Mouse (Mus musculus) large intestine, adult 2 months (tissue): ENCODE measurements at regions not wholly inside any gene's neighbourhood (a gene's known extent, or its start where the extent isn't known, plus 50 kb on each side); places are given as distances from the start of the nearest gene placed in this dataset.
"Not testable (repeated sequence)": the region's sequence is repeated elsewhere in the genome, so short reads cannot be mapped to it uniquely, and the experiment has no call there.

Source experiments
- DNase-seq: peaks from one replicate; pipeline ENCODE4 v3.0.0-alpha.2; 2012; ENCODE audit warnings: low read depth, low spot score
- WGBS: fragments of 180-500 bp; shearing (Covaris S2); methylation state at CpG from one replicate; pipeline ENCODE4 v1.1.7; 2018; 5-methylcytosine and 5-hydroxymethylcytosine counted together

DNA sequence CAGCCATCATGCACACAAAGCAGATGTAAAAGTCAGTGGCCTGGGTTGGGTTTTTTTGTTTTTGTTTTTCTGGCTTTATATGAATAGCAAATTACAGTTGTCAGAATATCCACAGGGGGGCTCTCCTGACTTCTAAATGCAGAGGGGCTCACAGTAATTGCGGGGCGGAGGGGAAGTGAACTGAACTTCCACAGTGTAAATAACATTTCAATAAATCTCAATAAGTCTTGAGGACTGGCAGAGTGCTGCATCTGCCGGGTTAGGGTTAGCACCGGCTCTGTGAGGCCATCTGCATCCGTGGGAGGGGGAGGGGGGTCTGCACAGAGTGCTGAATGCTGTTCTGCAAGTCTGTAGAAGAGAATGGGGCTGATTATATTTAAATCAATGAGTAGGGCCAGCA, 50.3 kb upstream of the Arl4c start:
- no peak for DNase-seq
- WGBS, result 14% methylated on average over 5 of the region's 5 CpGs

DNA sequence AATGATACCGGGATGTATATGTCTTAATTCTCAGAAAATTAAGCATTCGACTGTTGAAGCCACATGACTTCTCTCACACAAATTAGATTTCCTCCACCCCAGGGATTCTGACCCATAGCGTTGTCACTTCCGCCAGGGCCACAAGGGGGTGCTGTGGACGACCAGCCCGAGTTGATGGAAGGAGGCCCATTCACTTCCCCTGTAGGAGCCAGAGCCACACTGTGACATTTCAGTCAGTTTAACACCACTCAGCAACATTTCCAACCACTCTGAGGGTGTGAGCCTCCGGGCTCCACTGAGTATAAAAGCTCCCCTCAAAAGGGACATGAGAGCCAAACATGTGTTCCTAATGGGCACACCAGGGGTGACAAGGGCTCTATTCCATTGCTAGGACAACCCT, 54.6 kb upstream of the Arl4c start:
- no peak for DNase-seq
- WGBS, result 70% methylated on average over 7 of the region's 7 CpGs

DNA sequence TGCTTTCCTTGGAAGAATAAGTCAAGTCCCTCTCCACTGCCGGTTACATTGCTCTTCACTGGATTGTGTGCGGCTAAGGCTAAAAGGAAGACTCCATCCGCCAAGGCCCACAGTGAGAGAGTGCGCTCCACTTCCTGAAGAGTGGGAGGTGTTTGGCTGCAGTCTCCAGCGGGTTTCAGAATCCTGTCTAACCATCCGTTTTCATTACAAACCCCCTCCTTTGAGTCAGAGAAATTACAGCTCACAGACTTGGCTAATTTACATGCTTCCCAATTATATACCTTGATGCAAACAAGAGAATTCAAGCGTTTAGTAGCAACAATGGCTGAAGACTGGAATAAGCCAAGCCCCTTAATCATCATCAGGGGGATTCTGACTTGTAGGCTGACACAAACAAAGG, 55.1 kb upstream of the Arl4c start:
- no peak for DNase-seq
- 77% methylated on average over 7 of the region's 7 CpGs for WGBS

DNA sequence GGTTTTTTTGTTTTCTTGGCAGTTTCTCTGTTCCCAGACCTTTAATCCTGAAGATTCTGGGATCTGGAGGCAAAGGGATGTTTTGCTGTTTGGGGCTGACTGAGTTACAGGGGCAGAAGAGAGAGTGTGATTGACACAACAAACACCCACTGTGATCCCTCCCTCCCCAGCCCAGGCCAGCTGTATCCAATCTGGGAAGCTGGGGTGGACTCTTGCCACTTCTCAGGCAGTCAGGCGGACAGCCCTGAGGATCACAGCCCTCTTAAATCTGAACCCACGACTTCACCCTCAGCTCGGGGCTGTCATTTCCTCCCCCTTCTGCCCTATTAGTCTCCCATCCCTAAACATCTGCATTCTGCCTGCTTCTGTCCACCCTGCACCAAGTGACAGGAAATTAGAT, 55.7 kb upstream of the Arl4c start:
- DNase-seq, result no peak
- 53% methylated on average over 3 of the region's 3 CpGs for WGBS

DNA sequence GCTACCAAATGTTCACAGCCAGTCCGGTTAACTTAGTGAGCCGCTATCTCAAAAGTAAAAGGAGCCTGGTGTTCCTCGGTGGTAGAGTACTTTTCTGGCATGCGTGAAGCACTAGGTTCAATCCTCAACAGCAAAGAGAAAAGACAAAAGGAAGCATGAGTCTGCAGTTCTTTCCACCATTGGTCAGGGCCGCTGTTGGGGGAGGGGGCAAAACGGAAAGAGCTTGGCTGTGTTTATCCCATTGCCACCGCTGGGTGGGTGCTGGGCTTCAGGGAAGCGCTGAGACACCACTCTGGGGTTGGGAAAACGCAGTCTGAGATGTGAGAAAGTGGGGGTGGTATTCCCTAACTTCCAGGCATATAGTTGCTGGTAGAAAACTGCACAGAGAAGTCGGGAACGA, 58.6 kb upstream of the Arl4c start:
- no peak for DNase-seq
- 86% methylated on average over 11 of the region's 11 CpGs for WGBS

DNA sequence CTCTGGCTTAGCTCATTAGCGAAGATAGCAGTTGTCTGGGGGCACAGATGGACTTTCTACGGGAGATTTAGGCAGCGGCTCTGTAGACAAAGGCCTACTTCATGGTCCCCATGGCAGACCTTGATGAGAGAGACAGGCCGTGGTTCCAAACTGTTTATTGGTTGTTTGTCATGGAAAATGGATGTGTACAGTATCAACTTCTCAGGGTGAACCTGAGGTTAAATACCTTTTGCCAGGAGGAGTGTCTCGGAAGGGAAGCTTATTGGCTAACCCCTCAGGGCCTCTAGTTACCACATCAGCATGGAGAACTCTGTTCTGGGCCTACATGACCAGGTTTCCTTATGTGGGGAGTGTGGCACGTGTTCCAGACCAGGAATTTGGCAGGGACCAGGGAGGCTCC, 59.1 kb upstream of the Arl4c start:
- DNase-seq, result no peak
- 89% methylated on average over 6 of the region's 6 CpGs for WGBS

DNA sequence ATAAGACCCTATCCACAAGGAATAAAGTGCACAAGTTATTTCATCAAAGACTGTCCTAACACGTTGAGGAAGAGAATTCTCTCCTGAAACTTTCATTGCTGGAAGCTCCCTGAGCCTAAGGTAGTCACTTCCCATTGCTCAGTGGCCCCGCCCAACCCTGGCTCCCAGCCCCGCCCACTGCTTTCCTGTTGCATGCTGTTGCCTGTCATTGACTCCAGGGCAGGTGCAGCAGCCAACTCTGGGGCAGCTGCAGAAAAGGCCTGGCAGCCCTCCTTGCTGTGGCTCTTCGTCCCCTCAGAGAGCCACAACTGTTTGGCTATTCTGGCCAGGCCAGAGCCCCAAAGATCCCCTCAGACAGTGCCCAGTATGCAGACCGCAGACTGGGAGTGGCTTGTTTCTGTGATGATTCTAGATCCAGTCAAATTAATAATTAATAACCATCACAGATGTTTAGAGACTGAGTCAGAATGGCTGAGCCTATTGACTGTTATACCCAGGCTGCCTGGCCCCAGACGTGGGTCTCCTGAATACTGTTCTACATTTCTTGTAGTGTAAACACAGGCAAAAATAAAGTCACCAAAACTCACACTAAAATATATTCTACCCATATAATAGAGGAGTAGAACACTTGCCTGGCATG, 61.8 kb upstream of the Arl4c start:
- no peak for DNase-seq
- 36% methylated on average over 6 of the region's 6 CpGs for WGBS

DNA sequence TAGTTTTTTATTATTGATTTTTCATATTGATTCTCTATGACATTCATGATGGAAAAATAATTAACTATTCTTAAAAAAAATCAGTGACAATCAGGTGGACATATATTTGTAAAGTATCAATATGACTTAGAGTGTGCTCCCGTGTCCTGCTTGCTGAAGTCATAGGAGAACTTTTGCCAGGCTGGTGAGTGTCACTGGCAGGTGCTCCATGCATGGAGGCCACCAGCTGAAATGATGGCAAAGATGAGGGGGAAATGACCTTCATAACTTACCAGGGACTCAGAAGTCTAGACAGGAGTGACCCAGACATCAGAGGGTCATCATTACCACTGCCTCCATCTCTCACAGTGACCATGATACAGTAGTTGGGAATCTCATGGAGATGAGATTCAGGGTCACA, 62.5 kb upstream of the Arl4c start:
- no peak for DNase-seq

DNA sequence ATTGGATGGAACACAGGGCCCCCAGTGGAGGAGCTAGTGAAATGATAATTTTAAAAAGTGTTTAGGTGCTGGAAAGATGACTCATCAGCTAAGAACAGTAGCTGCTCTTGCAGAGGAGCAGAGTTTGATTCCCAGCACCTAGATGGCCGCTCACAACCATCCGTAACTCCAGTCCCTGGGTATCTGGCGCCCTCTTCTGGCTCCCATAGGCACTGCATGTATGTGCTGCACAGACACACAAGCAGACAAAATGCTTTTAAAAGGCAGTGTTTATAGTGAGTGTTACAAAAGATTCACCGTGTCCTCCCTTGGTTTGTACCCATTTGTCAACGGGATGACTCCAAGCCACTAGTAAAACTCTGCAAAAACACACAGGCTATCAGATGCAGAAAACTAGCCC, 75.0 kb upstream of the Arl4c start:
- WGBS, result 92% methylated on average over 5 of the region's 5 CpGs

More for the DNA sequence above, 62.5 kb upstream of the Arl4c start:
- 93% methylated on average over 1 of the region's 1 CpGs for WGBS

DNA sequence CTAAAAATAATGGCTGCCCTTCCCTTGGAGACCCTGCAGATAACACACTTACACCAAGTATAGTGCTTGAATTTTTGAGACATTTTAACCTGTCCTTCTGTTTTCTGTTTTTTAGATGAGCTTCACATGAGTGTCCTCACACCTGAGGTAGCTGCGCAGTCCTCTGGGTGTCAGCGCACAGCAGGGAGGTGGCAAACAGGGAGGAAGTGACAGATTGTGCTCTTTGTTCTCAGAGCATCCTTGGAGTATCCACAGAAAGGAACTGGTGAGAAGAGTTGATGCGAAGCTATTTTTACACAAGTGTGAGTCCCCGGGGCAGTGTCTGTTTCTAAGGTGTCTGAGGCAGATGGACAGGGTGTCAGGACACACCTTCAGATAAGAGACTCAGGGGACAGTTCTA, 78.2 kb upstream of the Arl4c start:
- DNase-seq, result no peak
- WGBS, result 84% methylated on average over 4 of the region's 4 CpGs

More for the DNA sequence above, 75.0 kb upstream of the Arl4c start:
- DNase-seq, result no peak

DNA sequence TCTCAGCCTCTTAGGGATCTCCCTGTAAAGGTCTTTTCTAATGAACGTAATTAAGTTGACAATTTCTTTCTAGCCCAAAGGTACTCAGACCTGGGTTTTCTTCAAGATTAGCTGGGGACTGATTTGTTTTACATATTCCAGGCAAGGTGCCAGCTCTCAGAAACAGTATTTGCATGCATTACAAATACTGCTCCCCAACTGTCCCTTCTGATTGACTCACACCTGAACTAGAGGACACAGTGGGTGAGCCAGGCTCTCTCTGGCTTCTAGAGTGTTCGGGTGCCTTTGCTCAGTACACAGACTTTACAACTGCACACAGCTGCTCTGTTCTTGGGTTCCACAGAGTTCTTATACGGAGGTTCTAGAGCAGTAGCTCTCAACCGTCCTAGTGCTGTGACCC, 81.1 kb upstream of the Arl4c start:
- no peak for DNase-seq
- 69% methylated on average over 4 of the region's 4 CpGs for WGBS

DNA sequence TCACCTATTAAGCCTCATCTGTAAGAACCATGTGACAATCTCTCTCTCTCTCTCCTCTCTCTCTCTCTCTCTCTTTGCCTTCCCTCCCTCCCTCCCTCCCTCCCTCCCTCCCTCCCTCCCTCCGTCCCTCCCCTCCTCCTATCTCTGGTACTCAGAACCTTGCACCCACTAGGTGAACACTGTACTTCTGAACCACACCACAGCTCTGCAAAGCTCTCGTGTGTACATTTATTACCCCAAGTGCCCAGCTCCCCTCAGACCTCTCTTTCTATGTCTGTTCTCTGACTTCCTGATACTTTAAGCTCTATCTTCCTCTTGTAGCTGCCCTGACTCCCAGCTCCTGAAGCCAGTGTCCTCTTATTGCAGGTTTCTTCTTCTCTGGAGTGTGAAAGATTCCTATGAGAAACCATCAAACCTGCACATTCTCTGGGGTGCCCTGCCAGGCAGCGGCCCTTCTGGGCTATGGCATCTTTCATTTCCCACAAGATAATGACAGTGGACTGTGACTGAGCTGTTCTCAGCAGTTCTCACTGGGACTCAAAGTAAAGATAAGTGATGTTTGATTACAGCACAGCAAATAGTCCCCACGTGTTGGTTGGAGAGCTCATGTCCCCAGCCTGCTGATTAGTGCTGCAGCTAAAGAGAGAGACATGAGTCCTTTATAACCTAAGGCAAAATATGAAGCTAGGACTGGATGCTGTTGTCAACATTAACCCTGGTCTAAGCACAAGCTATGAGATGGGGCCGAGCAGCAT, 83.0 kb upstream of the Arl4c start:
- no peak for DNase-seq
- 37% methylated on average over 5 of the region's 5 CpGs for WGBS

DNA sequence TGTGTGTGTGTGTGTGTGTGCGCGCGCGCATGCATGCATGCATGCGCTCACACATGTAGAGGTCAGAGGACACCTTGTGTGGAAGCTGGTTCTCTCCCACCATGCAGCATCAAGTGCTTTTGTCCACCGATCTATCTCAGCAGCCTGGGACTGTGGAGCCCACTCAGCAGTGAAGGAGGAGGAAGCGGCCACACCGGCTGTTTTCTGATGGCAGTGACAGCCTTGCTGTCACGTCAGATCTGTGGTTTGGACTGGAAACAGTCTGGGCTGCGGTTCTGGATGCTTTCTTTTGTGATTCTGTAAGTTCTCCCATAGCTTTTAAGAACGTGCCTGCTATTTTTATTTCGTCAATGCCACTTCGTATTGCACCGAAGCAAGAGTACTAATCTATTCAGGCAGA, 84.0 kb upstream of the Arl4c start:
- DNase-seq, result no peak

DNA sequence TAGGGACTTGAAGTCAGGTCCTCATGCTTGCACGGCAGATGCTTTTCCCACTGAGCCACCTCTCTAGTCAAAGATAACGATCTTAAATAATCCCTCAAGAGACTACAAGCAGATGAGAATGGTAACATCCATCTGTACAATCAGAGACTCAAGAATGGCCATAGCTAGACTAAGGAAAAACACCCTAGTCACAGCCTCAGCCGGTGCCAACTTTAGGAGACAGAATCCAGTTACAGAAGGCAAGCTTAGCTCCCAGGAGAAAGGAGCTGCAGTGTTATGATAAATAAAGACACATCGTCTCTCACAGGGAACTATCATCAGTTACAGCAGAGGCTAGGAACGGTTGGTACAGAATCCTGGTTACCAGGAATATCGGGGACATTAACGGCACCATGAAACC, 88.7 kb upstream of the Arl4c start:
- WGBS, result 78% methylated on average over 7 of the region's 7 CpGs
- DNase-seq, result no peak

More for the DNA sequence above, 84.0 kb upstream of the Arl4c start:
- WGBS, result 86% methylated on average over 14 of the region's 14 CpGs

DNA sequence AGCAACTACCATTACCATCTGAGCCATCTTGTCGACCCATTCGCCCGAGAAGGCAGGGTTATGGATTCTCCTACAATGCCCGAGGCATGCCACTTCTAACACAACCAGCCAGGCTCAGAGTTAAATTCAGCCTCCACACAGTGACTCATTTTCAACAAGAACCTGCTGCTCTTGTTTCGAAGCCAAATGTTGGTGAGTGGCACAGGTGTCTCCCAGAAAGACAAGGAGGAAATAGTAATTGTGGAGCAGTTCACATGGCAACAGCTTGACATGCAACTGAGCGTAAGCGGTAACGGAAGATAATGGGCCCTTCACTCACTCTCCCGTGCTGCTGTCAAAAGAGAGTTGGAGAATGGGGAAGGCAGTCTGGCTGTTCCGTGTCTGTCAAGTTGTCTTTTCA, 92.9 kb upstream of the Arl4c start:
- no peak for DNase-seq
- 90% methylated on average over 10 of the region's 10 CpGs for WGBS

DNA sequence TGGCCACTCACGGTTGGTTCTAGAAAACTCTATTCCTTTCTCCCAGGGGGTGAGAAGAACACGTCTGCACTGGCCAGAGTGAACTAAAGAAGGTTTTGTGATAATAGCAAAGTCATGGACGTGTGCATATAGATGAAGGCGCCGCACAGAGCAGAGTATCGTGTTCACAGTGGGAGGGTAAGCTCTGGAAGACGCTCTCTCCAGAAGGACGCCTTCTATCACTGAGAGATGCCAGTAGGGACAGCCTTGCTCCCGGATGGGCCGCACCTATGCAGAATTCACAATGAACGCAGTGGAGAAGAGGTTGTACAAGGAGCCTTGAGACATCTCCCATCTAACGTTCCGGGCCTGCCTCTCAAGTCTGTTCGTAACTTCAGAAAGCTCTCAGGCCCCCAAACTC, 96.5 kb upstream of the Arl4c start:
- DNase-seq, result no peak
- WGBS, result 85% methylated on average over 14 of the region's 14 CpGs

DNA sequence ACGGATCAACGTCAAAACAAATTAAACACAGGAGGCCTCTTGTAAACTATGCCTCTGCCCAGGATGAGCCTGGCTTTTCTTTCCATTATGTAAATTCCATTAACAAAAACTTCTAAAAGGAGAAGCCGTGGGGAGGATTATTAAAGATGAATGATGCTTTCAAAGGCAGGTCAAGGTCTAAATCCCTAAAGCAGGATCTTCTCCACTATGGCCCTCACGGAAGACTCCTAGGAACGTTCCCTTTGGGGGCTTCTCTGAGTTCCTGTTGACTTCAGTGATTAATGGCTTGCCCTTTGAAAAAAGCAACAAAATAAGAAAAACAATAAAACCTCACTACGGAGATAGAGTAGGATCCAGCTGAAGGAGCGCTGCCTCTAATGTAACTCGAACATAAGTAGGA, 96.9 kb upstream of the Arl4c start:
- no peak for DNase-seq
- WGBS, result 72% methylated on average over 8 of the region's 8 CpGs

DNA sequence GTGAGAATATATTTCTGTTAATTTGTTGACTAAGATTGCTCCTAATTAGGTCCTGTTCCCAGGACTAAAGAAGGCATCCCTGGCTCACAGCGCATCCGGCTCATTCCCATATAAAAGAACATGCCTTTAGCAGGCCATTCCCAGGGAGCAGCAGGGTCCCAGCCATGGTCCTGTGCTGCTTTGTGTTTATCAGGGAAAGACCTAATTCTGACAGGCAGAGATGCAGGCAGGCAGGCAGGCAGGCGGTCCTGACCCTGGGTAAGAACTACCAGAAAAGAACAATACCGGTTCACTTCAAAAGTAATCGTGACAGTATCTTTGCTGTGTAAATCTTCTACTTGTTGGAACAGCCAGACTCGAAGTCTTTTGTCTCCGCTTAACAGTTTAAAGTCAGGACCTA, 97.3 kb upstream of the Arl4c start:
- no peak for DNase-seq
- 76% methylated on average over 7 of the region's 7 CpGs for WGBS

DNA sequence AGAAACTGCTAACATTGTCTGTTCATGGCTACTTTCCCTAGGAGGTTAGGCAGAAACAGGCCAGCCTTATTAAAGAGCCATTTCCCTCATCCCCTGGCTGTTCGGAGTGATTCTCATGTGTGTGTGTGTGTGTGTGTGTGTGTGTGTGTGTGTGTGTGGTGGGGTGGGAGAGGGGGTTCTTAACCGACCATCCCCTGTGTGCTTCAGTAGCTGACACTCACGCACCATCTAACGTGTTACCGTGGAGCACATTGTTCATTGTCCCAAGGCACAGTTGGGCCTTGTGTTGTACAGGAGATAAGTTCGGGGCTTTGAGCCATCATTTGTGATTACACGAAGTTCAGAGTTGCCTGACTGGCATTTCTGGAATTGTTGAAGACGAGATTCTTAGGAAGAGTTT, 97.8 kb upstream of the Arl4c start:
- 64% methylated on average over 8 of the region's 8 CpGs for WGBS

DNA sequence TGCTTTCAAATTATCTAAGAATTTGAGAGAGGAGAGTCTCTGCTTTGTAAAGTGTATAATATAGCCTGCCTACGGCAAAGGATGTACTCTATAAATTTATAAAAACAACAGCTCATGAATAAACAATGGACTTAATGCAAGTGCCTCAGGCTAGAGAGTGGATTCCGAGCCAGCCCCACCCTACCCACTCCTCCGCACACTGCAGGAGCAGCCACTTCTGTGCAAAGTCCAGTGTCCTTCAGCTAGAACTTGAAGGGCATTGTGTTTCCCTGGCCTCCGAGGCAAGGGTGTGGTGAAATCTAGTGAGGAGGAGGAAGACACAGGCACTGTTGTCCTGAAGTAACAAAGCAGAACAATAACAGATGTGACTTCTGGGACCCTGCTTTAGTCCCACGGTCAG, 98.4 kb upstream of the Arl4c start:
- 34% methylated on average over 5 of the region's 5 CpGs for WGBS

More for the DNA sequence above, 97.8 kb upstream of the Arl4c start:
- no peak for DNase-seq

DNA sequence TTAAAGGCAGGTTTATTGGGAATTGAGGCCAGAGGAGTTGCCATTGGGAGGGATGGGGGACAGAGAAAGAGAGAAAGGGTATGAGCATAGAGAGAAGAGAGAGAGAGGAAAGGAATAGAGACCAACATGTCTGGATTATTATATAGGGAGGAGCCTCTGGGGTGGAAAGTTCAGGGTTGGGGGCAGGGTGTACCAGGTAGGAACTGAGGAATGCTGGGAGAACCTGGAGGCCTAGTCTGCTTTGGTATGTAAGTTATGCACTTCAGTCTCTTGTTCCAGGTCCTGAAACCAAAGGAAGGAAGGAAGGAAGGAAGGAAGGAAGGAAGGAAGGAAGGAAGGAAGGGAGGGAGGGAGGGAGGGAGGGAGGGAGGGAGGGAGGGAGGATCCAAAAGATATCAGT, 99.1 kb upstream of the Arl4c start:
- DNase-seq, result not testable (repeated sequence)

More for the DNA sequence above, 98.4 kb upstream of the Arl4c start:
- DNase-seq, result no peak

DNA sequence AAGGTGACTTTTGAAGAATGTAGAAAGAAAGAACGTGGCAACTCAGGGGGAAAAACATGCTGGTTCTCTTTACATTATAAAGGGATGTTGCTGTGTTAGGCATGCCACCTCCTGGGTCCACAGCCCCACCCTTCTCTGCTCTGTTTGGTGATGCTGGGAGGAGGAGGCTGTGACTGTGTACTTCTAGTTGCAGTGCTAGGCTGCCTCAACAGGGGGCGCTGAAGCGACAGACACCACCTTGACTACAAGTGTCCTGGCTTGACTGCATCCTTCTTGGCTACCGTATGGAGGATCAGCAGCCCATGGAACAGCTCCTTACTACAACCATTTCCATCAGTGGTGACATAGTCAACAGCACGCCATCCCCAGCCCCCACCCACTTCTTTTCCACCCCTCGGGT, 104.9 kb upstream of the Arl4c start:
- no peak for DNase-seq
- 62% methylated on average over 6 of the region's 6 CpGs for WGBS
